Mouse (Mus musculus) hindbrain, postnatal 0 days (tissue): ENCODE measurements around the gene Gm20388. TPM values are rescaled to one million over a fixed set of nuclear protein-coding genes. Genes with fewer than 3 reads are reported as not detected.

Experiments
- ATAC-seq: fragments of 200-750 bp; cut with Nextera tagmentation; 2 replicates; pipeline ENCODE4 v1.8.0; 2017; ENCODE audit warnings: mild to moderate bottlenecking, moderate TSS enrichment, moderate library complexity
- DNase-seq: peaks from one replicate; pipeline ENCODE4 v3.0.0-alpha.2; 2015; ENCODE audit warnings: low spot score
- H3K27ac ChIP-seq: fragments of 300-500 bp; sonication (generic); 2 replicates; pipeline ENCODE4 v1.5.1; 2014; ENCODE audit warnings: mild to moderate bottlenecking
- H3K27me3 ChIP-seq: fragments of 300-500 bp; sonication (generic); 2 replicates; pipeline ENCODE4 v1.6.1; 2014; ENCODE audit warnings: low read length, mixed read lengths; ENCODE audit not compliant: insufficient read depth
- H3K36me3 ChIP-seq: fragments of 300-500 bp; sonication (generic); 2 replicates; pipeline ENCODE4 v1.6.1; 2014; ENCODE audit warnings: low read length, mixed read lengths; ENCODE audit not compliant: insufficient read depth
- H3K4me1 ChIP-seq: fragments of 300-500 bp; sonication (generic); 2 replicates; pipeline ENCODE4 v1.6.1; 2014; ENCODE audit warnings: antibody characterized with exemption, low read length, mixed read lengths; ENCODE audit not compliant: insufficient read depth
- H3K4me2 ChIP-seq: fragments of 300-500 bp; sonication (generic); 2 replicates; pipeline ENCODE4 v1.6.1; 2014; ENCODE audit warnings: low read depth, mild to moderate bottlenecking, low read length, moderate library complexity, mixed read lengths
- H3K4me3 ChIP-seq: fragments of 300-500 bp; sonication (generic); 2 replicates; pipeline ENCODE4 v1.5.1; 2014; ENCODE audit warnings: low read length
- H3K9ac ChIP-seq: fragments of 300-500 bp; sonication (generic); replicated peaks from 2 replicates; pipeline ENCODE4 v1.6.1; 2014; ENCODE audit warnings: mild to moderate bottlenecking, low read length, moderate library complexity, mixed read lengths
- H3K9me3 ChIP-seq: fragments of 300-500 bp; sonication (generic); 2 replicates; pipeline ENCODE4 v1.6.1; 2016; ENCODE audit warnings: low read length, mixed read lengths
- CTCF ChIP-seq: IDR thresholded peaks from 2 replicates; pipeline ENCODE4 v1.5.1; 2016; ENCODE audit warnings: antibody characterized with exemption, control low read depth, low read depth
- WGBS: fragments of 180-500 bp; shearing (Covaris S2); extraction: QIAGEN DNeasy Blood & Tissue Kit; methylation state at CpG from one replicate; pipeline ENCODE4 v1.1.7; 2014; 5-methylcytosine and 5-hydroxymethylcytosine counted together
- polyA plus RNA-seq: library from polyadenylated mRNA; unstranded; fragments of >200 nt; fragmentation: Nextera tagmentation; extraction: Ambion mirVana; gene quantifications from 2 replicates; pipeline ENCODE4 v1.2.1, GENCODE M21; 2015
- total RNA-seq: library from RNA; depleted of rRNA; stranded (reverse); fragments of >200 nt; gene quantifications from 2 replicates; pipeline ENCODE4 v1.2.3, GENCODE M21; 2014

Gene Gm20388
- total and polyA plus RNA-seq, 2 experiments from 2014 or later = 71.3 TPM; not detected in 1

- H3K36me3 ChIP-seq = no peaks in the 10 kb centered on the region
- peaks cover 49% of the 10 kb centered on the region for H3K4me1 ChIP-seq
- 87% methylated on average over 6 of the region's 6 CpGs for WGBS
- no peak for DNase-seq
- ATAC-seq = no peak
- H3K27me3 ChIP-seq = no peaks in the 10 kb centered on the region
- H3K4me3 ChIP-seq = no peak overlapping the region
- TF ChIP-seq CTCF = no peak
- no peak overlapping the region for H3K4me2 ChIP-seq
- no peak overlapping the region for H3K27ac ChIP-seq
- H3K9ac ChIP-seq = no peak overlapping the region
- H3K9me3 ChIP-seq = no peaks in the 10 kb centered on the region
Observed at GRCm38 (mm10) chr8:120515650-120516049, 605.0 kb downstream of the Gm20388 start.

GRCm38 (mm10) chr8:120516182-120516755 is 605.6 kb downstream of the Gm20388 start:
- Histone ChIP-seq H3K4me3 (no peak overlapping the region), H3K9ac (no peak overlapping the region), H3K4me2 (0 out of 2 replicates have a peak overlapping the region, but pooled peaks have one; percentile 23), H3K4me1 (peaks cover 50% of the 10 kb centered on the region), H3K27me3 (no peaks in the 10 kb centered on the region), H3K27ac (peak overlapping the region; percentile 41; the same call in 1 of the 2 replicates), H3K9me3 (no peaks in the 10 kb centered on the region), H3K36me3 (no peaks in the 10 kb centered on the region)
- peak; percentile 73 for DNase-seq
- WGBS = 25% methylated on average over 12 of the region's 12 CpGs
- ATAC-seq = no peak
- TF ChIP-seq CTCF = no peak

GRCm38 (mm10) chr8:120517666-120518410 is 607.2 kb downstream of the Gm20388 start:
- no peak overlapping the region for H3K4me2 ChIP-seq
- no peaks in the 10 kb centered on the region for H3K36me3 ChIP-seq
- H3K27ac ChIP-seq = peak overlapping the region; percentile 27; the same call in 1 of the 2 replicates
- no peak overlapping the region for H3K9ac ChIP-seq
- H3K4me3 ChIP-seq = no peak overlapping the region
- H3K27me3 ChIP-seq = no peaks in the 10 kb centered on the region
- no peaks in the 10 kb centered on the region for H3K9me3 ChIP-seq
- DNase-seq = no peak
- 37% methylated on average over 11 of the region's 11 CpGs for WGBS
- peaks cover 43% of the 10 kb centered on the region for H3K4me1 ChIP-seq
- TF ChIP-seq CTCF = no peak
- no peak for ATAC-seq

- no peaks in the 10 kb centered on the region for H3K27me3 ChIP-seq
- H3K4me3 ChIP-seq = no peak overlapping the region
- H3K4me2 ChIP-seq = no peak overlapping the region
- peak; percentile 30 for TF ChIP-seq CTCF
- 67% methylated on average over 14 of the region's 14 CpGs for WGBS
- no peak for ATAC-seq
- no peak overlapping the region for H3K27ac ChIP-seq
- no peak overlapping the region for H3K9ac ChIP-seq
- H3K36me3 ChIP-seq = no peaks in the 10 kb centered on the region
- no peaks in the 10 kb centered on the region for H3K9me3 ChIP-seq
- no peak for DNase-seq
- peaks cover 34% of the 10 kb centered on the region for H3K4me1 ChIP-seq
Observed at GRCm38 (mm10) chr8:120518736-120519534, 608.3 kb downstream of the Gm20388 start.

GRCm38 (mm10) chr8:120520287-120520686 is 609.6 kb downstream of the Gm20388 start:
- Histone ChIP-seq H3K9ac (no peak overlapping the region), H3K4me2 (peak overlapping the region; percentile 13; the same call in 1 of the 2 replicates), H3K27me3 (no peaks in the 10 kb centered on the region), H3K9me3 (no peaks in the 10 kb centered on the region), H3K4me1 (peaks cover 37% of the 10 kb centered on the region), H3K4me3 (no peak overlapping the region), H3K36me3 (no peaks in the 10 kb centered on the region), H3K27ac (peak overlapping the region; percentile 85; the same call in 1 of the 2 replicates)
- TF ChIP-seq CTCF = no peak
- ATAC-seq (no peak), DNase-seq (no peak)
- WGBS = 63% methylated on average over 15 of the region's 15 CpGs

- WGBS = 9% methylated on average over 19 of the region's 20 CpGs
- H3K9ac ChIP-seq = no peak overlapping the region
- peak overlapping the region; percentile 85 for H3K27ac ChIP-seq
- no peaks in the 10 kb centered on the region for H3K9me3 ChIP-seq
- H3K36me3 ChIP-seq = no peaks in the 10 kb centered on the region
- TF ChIP-seq CTCF = peak; percentile 58
- H3K4me2 ChIP-seq = peak overlapping the region; percentile 17; the same call in 1 of the 2 replicates
- H3K4me3 ChIP-seq = no peak overlapping the region
- DNase-seq (peak; percentile 94), ATAC-seq (peak; percentile 83)
- H3K4me1 ChIP-seq = peaks cover 37% of the 10 kb centered on the region
- no peaks in the 10 kb centered on the region for H3K27me3 ChIP-seq
Observed at GRCm38 (mm10) chr8:120520707-120521590, 610.3 kb downstream of the Gm20388 start.
